Mouse (Mus musculus) liver, embryonic 15.5 days (tissue): ENCODE data around the gene Larp1. TPM values are rescaled to one million over a fixed set of nuclear protein-coding genes. Genes with fewer than 3 reads are reported as not detected.

ENCODE experiments used
- ATAC-seq: fragments of 200-750 bp; cut with Nextera tagmentation; 2 replicates; pipeline ENCODE4 v1.8.0; 2017; ENCODE audit warnings: moderate number of reproducible peaks, mild to moderate bottlenecking, moderate library complexity; ENCODE audit not compliant: insufficient read depth
- H3K27ac ChIP-seq: fragments of 300-500 bp; sonication (generic); replicated peaks from 2 replicates; pipeline ENCODE4 v1.5.1; 2015; ENCODE audit warnings: mild to moderate bottlenecking, inconsistent platforms
- H3K27me3 ChIP-seq: fragments of 300-500 bp; sonication (generic); 2 replicates; pipeline ENCODE4 v1.6.1; 2015; ENCODE audit warnings: mild to moderate bottlenecking, inconsistent platforms
- H3K36me3 ChIP-seq: fragments of 300-500 bp; sonication (generic); replicated peaks from 2 replicates; pipeline ENCODE4 v1.6.1; 2015; ENCODE audit warnings: moderate library complexity, mild to moderate bottlenecking, inconsistent platforms
- H3K4me1 ChIP-seq: fragments of 300-500 bp; sonication (generic); replicated peaks from 2 replicates; pipeline ENCODE4 v1.6.1; 2015; ENCODE audit warnings: inconsistent platforms
- H3K4me2 ChIP-seq: fragments of 300-500 bp; sonication (generic); 2 replicates; pipeline ENCODE4 v1.6.1; 2015; ENCODE audit warnings: moderate library complexity, mild to moderate bottlenecking, inconsistent platforms
- H3K4me3 ChIP-seq: fragments of 300-500 bp; sonication (generic); replicated peaks from 2 replicates; pipeline ENCODE4 v1.5.1; 2015; ENCODE audit warnings: mild to moderate bottlenecking, inconsistent platforms
- H3K9ac ChIP-seq: fragments of 300-500 bp; sonication (generic); 2 replicates; pipeline ENCODE4 v1.6.1; 2015; ENCODE audit warnings: moderate library complexity, mild to moderate bottlenecking, inconsistent platforms
- H3K9me3 ChIP-seq: fragments of 300-500 bp; sonication (generic); replicated peaks from 2 replicates; pipeline ENCODE4 v1.6.1; 2016; ENCODE audit warnings: inconsistent platforms
- WGBS: fragments of 180-500 bp; shearing (Covaris S2); methylation state at CpG from one replicate; pipeline ENCODE4 v1.1.7; 2015; ENCODE audit warnings: mixed read lengths; ENCODE audit not compliant: insufficient replicate concordance; 5-methylcytosine and 5-hydroxymethylcytosine counted together
- polyA plus RNA-seq: library from polyadenylated mRNA; unstranded; fragments of >200 nt; fragmentation: Nextera tagmentation; extraction: Ambion mirVana; gene quantifications from 2 replicates; pipeline ENCODE4 v1.2.1, GENCODE M21; 2015

Larp1 gene
- 17.3 and 19.8 TPM in 2 replicates for polyA plus RNA-seq

DNA sequence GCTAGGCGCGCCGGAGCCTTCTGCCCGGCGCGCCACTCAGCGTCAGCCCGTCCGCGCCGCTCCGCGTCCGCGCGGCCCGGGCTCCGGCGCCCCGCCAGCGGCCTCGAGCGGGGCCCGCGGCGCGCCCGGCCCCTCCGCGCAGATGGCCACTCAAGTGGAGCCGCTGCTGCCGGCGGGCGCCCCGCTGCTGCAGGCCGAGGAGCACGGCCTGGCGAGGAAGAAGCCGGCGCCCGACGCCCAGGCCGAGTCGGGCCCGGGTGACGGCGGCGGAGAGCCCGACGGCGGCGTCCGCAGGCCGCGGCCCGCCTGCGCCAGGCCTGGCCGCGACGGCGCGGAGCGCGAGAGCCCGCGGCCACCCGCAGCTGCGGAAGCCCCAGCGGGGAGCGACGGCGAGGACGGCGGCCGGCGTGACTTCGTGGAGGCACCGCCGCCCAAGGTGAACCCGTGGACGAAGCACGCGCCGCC, at the start of gene Larp1:
TSS of gene Larp1 (plus strand) at position 14 of the 465 bp plus-strand sequence.
- Histone ChIP-seq H3K27me3 (no peaks in the 10 kb centered on the region), H3K9me3 (no peaks in the 10 kb centered on the region), H3K27ac (peak within 1 kb of the TSS; percentile 94), H3K9ac (peak within 1 kb of the TSS; percentile 95), H3K4me3 (peak within 1 kb of the TSS; percentile 91), H3K4me1 (peaks cover 55% of the 10 kb centered on the region), H3K4me2 (peak within 1 kb of the TSS; percentile 94), H3K36me3 (no peaks in the 10 kb centered on the region)
- under 1% methylated on average over 83 of the region's 84 CpGs for WGBS
- ATAC-seq: peak; percentile 49

DNA sequence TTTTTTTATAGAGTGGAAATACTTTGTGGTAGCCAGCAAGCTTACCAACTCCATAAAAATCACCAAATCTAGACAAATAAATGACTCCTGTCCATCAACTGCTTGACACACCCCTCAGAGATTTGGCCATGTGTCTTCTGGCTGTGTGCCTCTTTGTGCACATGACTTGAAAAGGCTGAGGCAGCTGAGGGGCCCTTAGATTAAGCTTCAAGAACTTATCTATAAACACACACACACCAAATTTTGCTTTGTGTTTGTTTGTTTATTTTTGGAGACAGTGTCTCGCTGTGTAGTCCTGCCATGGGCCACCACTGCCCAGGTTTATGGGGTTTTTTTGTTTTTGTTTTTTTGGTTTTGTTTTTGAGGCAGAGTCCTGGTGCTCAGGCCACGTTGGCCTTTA, 48.9 kb upstream of the Larp1 start:
- peak; percentile 53 for ATAC-seq
- 42% methylated on average over 2 of the region's 2 CpGs for WGBS
- Histone ChIP-seq H3K27ac (peak overlapping the region; percentile 88), H3K4me1 (peaks cover 89% of the 10 kb centered on the region), H3K36me3 (no peaks in the 10 kb centered on the region), H3K4me3 (no peak overlapping the region), H3K9ac (0 out of 2 replicates have a peak overlapping the region, but pooled peaks have one; percentile 22), H3K9me3 (no peaks in the 10 kb centered on the region), H3K27me3 (no peaks in the 10 kb centered on the region), H3K4me2 (peak overlapping the region; percentile 45)

DNA sequence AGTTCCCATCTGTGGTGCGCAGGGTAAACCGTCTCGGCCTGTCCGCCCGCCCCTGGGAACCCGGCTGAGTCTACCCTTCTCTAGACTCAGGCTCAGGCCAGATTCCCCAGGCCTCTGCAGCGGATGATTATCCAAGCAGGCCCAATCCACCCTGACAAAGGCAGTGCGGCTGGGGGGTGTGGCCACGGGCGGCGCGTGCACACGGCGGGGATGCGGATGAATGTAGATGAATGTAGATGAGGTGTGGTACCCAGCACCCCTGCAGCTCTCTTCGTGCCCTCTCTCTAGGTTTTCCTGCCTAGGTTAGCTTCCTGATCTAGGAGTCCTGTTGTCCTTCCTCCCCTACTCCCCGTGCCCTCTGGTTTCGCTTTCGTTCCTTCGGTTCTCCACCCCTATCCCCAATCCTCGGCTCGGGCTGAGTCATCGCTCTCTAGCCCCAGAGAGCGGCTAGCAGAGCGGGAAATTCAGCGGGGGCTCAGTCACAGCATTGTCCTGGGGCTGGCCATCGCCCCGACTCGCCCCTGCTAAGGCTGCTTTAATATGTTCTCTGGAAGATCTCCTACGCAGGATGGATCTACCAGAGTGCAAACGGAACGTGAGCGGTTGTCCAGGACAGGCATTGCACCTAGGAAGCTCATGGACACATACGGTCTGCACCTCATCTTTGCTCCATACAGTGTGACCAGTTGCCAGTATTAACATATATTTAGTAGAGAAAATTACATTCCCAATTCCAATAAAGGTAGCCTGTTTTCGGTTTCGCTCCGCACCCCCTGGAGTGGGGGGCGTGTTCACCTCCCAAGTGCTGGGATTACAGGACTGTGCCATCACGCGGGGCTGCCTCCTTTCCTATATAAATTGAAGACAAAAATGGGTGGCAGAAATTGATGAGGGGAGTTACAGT, 46.2 kb upstream of the Larp1 start:
- under 1% methylated on average over 40 of the region's 40 CpGs for WGBS
- peak overlapping the region; percentile 77 for H3K9ac ChIP-seq
- H3K36me3 ChIP-seq: no peaks in the 10 kb centered on the region
- peak; percentile 88 for ATAC-seq
- peak overlapping the region; percentile 88 for H3K27ac ChIP-seq
- no peaks in the 10 kb centered on the region for H3K27me3 ChIP-seq
- H3K4me3 ChIP-seq: peak overlapping the region; percentile 73
- H3K9me3 ChIP-seq: no peaks in the 10 kb centered on the region
- H3K4me1 ChIP-seq: peaks cover 67% of the 10 kb centered on the region
- H3K4me2 ChIP-seq: peak overlapping the region; percentile 94

DNA sequence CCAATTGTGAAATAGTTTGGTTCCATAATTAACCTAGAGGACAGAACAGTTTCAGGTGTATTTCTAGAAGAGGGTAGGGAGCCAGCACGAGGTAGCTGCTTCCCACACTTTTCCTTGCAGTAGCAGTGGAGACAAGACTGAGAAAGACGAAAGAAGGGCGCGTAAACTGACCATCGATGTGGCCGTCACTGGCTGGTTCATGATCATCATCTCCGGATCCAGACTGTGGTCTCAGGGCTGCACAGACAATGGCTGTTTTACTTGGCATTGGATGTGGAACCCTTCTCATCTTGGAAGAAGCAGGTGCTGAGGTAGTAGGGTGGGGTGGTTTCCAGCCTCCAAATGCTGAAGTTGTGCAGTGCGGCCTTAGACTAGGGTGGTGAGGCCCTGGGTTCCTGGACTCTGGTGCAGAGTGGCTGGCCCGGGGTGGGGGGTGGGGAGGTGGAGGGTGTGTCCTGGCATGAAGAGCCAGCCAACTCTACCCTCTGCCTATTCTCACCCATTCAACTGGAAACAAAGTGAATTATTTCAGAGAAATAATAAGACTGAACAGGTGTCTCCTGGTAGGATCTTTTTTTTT, 45.5 kb upstream of the Larp1 start:
- Histone ChIP-seq H3K4me2 (peak overlapping the region; percentile 94), H3K27me3 (no peaks in the 10 kb centered on the region), H3K36me3 (no peaks in the 10 kb centered on the region), H3K9ac (peak overlapping the region; percentile 77), H3K4me1 (peaks cover 60% of the 10 kb centered on the region), H3K9me3 (no peaks in the 10 kb centered on the region), H3K4me3 (peak overlapping the region; percentile 73), H3K27ac (peak overlapping the region; percentile 88)
- 49% methylated on average over 9 of the region's 9 CpGs for WGBS
- ATAC-seq: no peak

DNA sequence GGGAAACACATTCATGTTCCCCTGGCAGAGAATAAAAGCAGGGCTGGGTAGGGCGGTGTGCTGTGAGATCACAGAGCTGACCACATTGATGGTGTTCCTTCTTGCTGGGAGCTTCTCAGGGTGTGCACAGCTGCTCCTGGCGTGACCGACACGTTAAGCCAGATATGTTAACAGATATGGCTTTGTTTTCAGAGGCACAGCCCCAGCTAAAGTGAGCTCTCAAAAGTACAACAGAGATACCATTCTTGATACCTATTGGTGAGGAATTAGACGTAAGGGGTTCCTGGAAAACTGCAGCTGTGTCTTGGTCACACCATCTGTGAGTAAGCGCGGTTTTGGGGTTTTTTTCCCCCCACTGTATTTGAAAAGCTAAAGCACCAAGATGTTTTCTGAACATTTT, 42.2 kb upstream of the Larp1 start:
- no peak overlapping the region for H3K4me3 ChIP-seq
- no peak overlapping the region for H3K27ac ChIP-seq
- H3K4me1 ChIP-seq: peaks cover 43% of the 10 kb centered on the region
- ATAC-seq: no peak
- H3K36me3 ChIP-seq: no peaks in the 10 kb centered on the region
- 41% methylated on average over 7 of the region's 7 CpGs for WGBS
- no peaks in the 10 kb centered on the region for H3K9me3 ChIP-seq
- no peak overlapping the region for H3K4me2 ChIP-seq
- no peaks in the 10 kb centered on the region for H3K27me3 ChIP-seq
- H3K9ac ChIP-seq: no peak overlapping the region

DNA sequence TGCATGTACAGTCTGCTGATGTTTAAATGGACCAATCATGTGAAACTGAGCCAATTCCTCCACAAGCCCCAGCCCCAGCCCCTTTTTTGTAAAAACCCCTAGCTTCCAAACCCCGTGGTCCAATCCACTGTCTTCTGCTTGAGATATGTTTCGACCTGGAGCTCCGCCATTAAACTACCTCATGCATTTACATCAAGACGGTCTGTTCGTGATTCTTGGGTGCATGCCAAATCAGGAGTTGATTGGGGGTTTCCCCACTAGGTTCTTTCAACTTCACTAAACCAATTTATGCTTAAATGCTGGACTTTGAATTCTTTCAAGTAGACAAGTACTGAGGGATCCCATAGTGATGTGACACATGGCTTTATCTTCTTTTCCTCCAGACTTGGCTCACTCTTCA, 40.6 kb upstream of the Larp1 start:
- no peak for ATAC-seq
- H3K27me3 ChIP-seq: no peaks in the 10 kb centered on the region
- H3K9ac ChIP-seq: no peak overlapping the region
- no peak overlapping the region for H3K27ac ChIP-seq
- H3K4me2 ChIP-seq: no peak overlapping the region
- H3K9me3 ChIP-seq: no peaks in the 10 kb centered on the region
- no peaks in the 10 kb centered on the region for H3K36me3 ChIP-seq
- no peak overlapping the region for H3K4me3 ChIP-seq
- WGBS: 81% methylated on average over 5 of the region's 5 CpGs
- peaks cover 38% of the 10 kb centered on the region for H3K4me1 ChIP-seq

DNA sequence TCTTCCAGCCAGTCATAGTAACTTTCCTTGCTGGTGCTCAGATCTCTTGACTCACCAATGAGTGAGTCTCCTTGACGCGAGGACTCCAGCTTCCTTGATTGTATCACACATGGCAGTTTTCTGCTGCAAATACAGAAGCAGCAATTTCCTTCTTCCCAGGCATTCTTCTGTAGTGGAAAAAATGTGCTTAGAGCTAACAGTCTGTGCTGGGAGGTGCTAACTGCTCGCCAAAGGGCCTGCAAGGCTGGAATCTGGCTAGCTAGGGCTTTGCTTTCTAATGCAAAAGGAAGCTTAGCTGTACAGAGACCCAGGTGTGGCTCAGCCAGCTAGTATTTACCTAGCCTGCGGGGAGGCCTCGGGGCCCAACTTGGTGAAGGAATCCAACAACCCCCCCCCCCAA, 38.3 kb upstream of the Larp1 start:
- Histone ChIP-seq H3K36me3 (no peaks in the 10 kb centered on the region), H3K27ac (no peak overlapping the region), H3K9me3 (no peaks in the 10 kb centered on the region), H3K4me1 (peaks cover 44% of the 10 kb centered on the region), H3K4me3 (no peak overlapping the region), H3K4me2 (no peak overlapping the region), H3K9ac (no peak overlapping the region), H3K27me3 (no peaks in the 10 kb centered on the region)
- 42% methylated on average over 5 of the region's 5 CpGs for WGBS
- ATAC-seq: no peak

DNA sequence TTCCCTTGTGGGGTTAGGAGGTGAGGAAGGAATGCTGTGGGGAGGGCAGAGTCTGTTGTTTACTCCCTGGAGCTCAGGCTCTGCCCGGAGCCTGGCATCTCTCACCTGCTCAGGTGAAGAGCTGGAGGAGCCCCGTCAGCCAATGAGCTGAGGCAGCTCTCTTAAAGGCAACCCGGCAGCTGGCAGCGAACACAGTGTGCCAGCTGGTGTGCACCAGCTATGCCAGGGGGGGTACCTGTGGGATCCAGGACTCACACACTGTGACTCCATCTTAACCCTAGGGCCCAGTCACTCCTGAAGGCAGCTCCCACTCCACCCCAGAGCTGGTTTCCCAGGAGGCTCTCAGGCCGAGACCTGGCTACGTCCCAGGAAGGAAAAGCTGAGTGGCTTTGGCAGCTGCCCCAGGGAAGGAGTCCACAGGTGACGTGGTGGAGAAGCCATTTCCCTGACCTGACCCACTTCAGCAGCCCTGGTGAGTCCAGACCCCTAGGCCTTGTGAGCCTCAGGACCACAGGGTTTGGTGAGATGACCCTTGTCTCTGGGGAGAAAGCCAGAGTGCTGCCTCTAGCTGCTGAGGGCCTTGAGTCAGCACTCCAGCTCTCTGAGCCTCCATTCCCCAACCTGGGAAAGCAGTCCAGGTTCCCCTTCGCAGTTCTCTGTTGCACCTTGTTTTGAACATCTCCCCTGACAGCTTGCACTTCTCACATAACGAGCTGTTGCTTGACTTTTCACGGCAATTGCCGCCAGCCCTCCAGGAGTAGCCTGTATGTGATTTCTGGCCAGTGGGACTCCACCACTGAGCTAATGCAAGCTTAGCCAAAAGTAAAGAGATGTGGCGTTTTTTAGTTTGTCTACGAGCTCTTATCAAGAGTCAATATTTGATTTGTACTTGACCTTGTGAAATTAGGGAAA, 35.6 kb upstream of the Larp1 start:
- Histone ChIP-seq H3K9ac (no peak overlapping the region), H3K27me3 (peaks cover 7% of the 10 kb centered on the region; the same call in 1 of the 2 replicates), H3K4me3 (no peak overlapping the region), H3K9me3 (no peaks in the 10 kb centered on the region), H3K27ac (peak overlapping the region; percentile 70), H3K4me1 (peaks cover 44% of the 10 kb centered on the region), H3K4me2 (no peak overlapping the region), H3K36me3 (no peaks in the 10 kb centered on the region)
- WGBS: 69% methylated on average over 13 of the region's 13 CpGs
- peak; percentile 25 for ATAC-seq

DNA sequence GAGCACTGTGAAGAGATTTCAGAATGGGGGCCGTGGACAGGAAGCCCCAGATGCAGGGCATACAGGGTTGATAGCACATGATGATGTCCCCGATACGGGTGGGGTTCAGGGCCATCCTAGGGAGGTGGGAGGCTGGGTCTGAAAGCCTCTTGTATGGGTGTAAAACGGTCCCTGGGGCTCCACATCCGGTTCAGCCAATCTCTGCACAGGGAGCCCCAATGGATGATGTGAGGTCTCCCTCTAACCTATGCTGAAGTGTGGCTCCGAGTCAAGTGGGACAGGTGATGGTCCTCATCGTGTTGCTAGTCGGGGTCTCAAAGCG, 35.0 kb upstream of the Larp1 start:
- Histone ChIP-seq H3K9me3 (no peaks in the 10 kb centered on the region), H3K4me2 (no peak overlapping the region), H3K4me3 (no peak overlapping the region), H3K27me3 (peaks cover 7% of the 10 kb centered on the region; the same call in 1 of the 2 replicates), H3K36me3 (no peaks in the 10 kb centered on the region), H3K4me1 (peaks cover 44% of the 10 kb centered on the region), H3K27ac (peak overlapping the region; percentile 70), H3K9ac (no peak overlapping the region)
- ATAC-seq: peak; percentile 37; the same call in 1 of the 2 replicates
- WGBS: 45% methylated on average over 9 of the region's 9 CpGs

DNA sequence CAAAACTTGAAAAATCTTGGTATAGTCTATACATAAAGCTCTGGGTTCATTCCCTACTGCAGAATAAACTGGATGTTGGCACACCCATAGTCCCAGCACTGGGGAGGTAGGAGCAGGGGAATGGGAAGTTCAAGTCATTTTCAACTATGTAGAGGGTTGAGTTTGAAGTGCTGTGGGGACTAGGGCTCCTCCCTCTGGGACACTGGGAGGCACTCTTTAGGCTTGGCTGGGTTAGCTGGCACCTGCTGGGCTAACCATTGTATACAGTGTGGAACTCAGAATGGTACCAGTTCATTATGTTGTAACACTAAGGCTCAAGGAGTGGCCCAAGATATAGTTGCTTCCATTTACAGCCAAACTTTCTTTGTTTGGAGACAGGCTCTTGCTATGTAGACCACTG, 33.0 kb upstream of the Larp1 start:
- peaks cover 16% of the 10 kb centered on the region for H3K27me3 ChIP-seq
- H3K27ac ChIP-seq: no peak overlapping the region
- H3K9me3 ChIP-seq: no peaks in the 10 kb centered on the region
- H3K4me3 ChIP-seq: no peak overlapping the region
- H3K36me3 ChIP-seq: no peaks in the 10 kb centered on the region
- H3K9ac ChIP-seq: no peak overlapping the region
- peaks cover 39% of the 10 kb centered on the region for H3K4me1 ChIP-seq
- ATAC-seq: peak; percentile 26; the same call in 1 of the 2 replicates
- no peak overlapping the region for H3K4me2 ChIP-seq
